Mouse (Mus musculus): ENCODE results near the gene Kiss1. TPM values are rescaled to one million over a fixed set of nuclear protein-coding genes. Genes with fewer than 3 reads are reported as not detected.
A peak's percentile ranks its signal among the peaks of the same experiment; 100 is the strongest.

Gene Kiss1
- polyA plus RNA-seq, 1 experiment: not detected

GRCm38 (mm10) chr1:133355912-133356311 is 34.2 kb downstream of the Kiss1 start:
- Histone ChIP-seq H3K27me3 (ENCODE audit: control insufficient read depth, insufficient read depth, low read length) (no peaks in the 10 kb centered on the region), H3K27ac (ENCODE audit: insufficient read depth, low read depth, low read length) (no peak overlapping the region), H3K36me3 (ENCODE audit: control insufficient read depth, insufficient read depth, low read length) (no peaks in the 10 kb centered on the region), H3K4me1 (ENCODE audit: control insufficient read depth, insufficient read depth, insufficient read length, low read length) (no peaks in the 10 kb centered on the region; the same call in 1 of the 2 replicates), H3K4me3 (ENCODE audit: low read depth, low read length) (no peak overlapping the region)
- WGBS: 67% methylated on average over 15 of the region's 15 CpGs
- TF ChIP-seq POLR2A (IDR thresholded peaks at IDR 0.05; ENCODE audit: low read depth, low read length) (no peak), CTCF (IDR thresholded peaks at IDR 0.05; ENCODE audit: extremely low read depth, insufficient read length, insufficient replicate concordance, low read depth, low read length) (no peak)

GRCm38 (mm10) chr1:133356330-133356729 is 34.7 kb downstream of the Kiss1 start:
- WGBS: 63% methylated on average over 8 of the region's 8 CpGs
- H3K4me1 ChIP-seq (ENCODE audit: control insufficient read depth, insufficient read depth, insufficient read length, low read length): no peaks in the 10 kb centered on the region; the same call in 1 of the 2 replicates

DNA sequence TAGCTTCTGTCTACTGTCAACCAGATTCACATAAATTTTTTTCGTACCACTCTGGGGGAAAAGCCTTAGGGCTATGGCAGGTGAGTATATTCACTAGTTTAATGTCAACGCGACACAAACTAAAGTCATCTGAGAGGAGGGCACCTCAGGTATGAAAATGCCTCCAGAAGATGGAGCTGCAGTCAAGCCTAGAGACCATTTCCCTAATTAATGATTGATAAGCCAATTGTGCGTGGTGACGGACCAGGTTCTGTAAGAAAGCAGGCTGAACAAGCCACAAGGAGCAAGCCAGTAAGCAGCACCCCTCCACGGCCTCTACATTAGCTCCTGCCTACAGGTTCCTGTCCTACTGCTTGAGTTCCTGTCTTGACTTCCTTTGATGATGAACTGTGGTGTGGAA is 39.3 kb downstream of the Kiss1 start:
- Histone ChIP-seq H3K27me3 (ENCODE audit: control insufficient read depth, insufficient read depth, low read length) (peaks cover 12% of the 10 kb centered on the region), H3K4me3 (ENCODE audit: low read depth, low read length) (no peak overlapping the region)
- 88% methylated on average over 6 of the region's 6 CpGs for WGBS

More at GRCm38 (mm10) chr1:133356330-133356729, 34.7 kb downstream of the Kiss1 start:
- Histone ChIP-seq H3K27me3 (ENCODE audit: control insufficient read depth, insufficient read depth, low read length) (no peaks in the 10 kb centered on the region), H3K4me3 (ENCODE audit: low read depth, low read length) (no peak overlapping the region), H3K27ac (ENCODE audit: insufficient read depth, low read depth, low read length) (no peak overlapping the region), H3K36me3 (ENCODE audit: control insufficient read depth, insufficient read depth, low read length) (no peaks in the 10 kb centered on the region)
- TF ChIP-seq CTCF (IDR thresholded peaks at IDR 0.05; ENCODE audit: extremely low read depth, insufficient read length, insufficient replicate concordance, low read depth, low read length): no peak
- TF ChIP-seq POLR2A (IDR thresholded peaks at IDR 0.05; ENCODE audit: low read depth, low read length): no peak

GRCm38 (mm10) chr1:133362103-133362502 is 40.4 kb downstream of the Kiss1 start:
- peaks cover 8% of the 10 kb centered on the region for H3K4me1 ChIP-seq (ENCODE audit: control insufficient read depth, insufficient read depth, insufficient read length, low read length)
- H3K27me3 ChIP-seq (ENCODE audit: control insufficient read depth, insufficient read depth, low read length): peaks cover 12% of the 10 kb centered on the region
- H3K4me3 ChIP-seq (ENCODE audit: low read depth, low read length): no peak overlapping the region
- no peaks in the 10 kb centered on the region for H3K36me3 ChIP-seq (ENCODE audit: control insufficient read depth, insufficient read depth, low read length)
- 92% methylated on average over 5 of the region's 5 CpGs for WGBS
- H3K27ac ChIP-seq (ENCODE audit: insufficient read depth, low read depth, low read length): no peak overlapping the region
- TF ChIP-seq POLR2A (IDR thresholded peaks at IDR 0.05; ENCODE audit: low read depth, low read length): no peak
- TF ChIP-seq CTCF (IDR thresholded peaks at IDR 0.05; ENCODE audit: extremely low read depth, insufficient read length, insufficient replicate concordance, low read depth, low read length): no peak

More for the DNA sequence above, 39.3 kb downstream of the Kiss1 start:
- Histone ChIP-seq H3K36me3 (ENCODE audit: control insufficient read depth, insufficient read depth, low read length) (no peaks in the 10 kb centered on the region), H3K4me1 (ENCODE audit: control insufficient read depth, insufficient read depth, insufficient read length, low read length) (peaks cover 8% of the 10 kb centered on the region), H3K27ac (ENCODE audit: insufficient read depth, low read depth, low read length) (no peak overlapping the region)
- no peak for TF ChIP-seq POLR2A (IDR thresholded peaks at IDR 0.05; ENCODE audit: low read depth, low read length)

DNA sequence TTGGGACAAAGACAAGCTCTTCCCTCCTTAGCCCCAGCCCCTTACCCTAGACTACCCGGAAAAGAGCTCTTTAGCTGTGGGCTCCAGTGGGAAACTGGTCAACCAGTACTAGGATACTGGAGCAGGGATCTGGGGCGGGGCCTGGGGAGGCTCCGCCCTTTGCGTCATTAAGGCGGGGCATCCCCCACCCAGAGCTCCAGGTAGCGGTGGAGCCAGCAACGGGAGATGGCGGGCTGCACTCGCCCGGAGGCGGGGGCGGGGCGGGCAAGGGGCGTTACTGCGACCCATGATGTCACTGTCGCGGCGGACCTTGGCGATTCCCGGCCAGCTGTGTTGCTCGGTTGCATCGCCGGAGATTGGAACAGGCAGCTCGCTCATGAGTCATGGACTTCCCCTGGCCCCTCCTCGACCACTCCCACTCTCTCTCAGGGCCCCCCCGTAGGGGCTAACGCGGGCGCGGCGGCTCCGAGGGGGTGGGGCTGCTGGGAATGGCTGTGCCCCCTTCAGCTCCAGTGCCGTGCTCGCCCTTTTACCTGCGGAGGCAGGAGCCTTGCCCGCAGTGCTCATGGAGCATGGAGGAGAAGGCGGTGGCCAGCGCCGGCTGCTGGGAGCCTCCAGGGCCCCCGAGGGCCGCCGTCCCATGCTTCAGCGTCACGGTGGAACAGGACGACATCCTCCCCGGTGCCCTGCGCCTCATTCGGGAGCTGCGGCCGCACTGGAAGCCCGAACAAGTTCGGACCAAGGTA is 41.8 kb downstream of the Kiss1 start, which contains the start of gene Etnk2:
Gene Etnk2, plus strand, starts transcription at position 297 of the 746 bp plus-strand sequence.
- WGBS: 1% methylated on average over 52 of the region's 52 CpGs
- Histone ChIP-seq H3K4me1 (ENCODE audit: control insufficient read depth, insufficient read depth, insufficient read length, low read length) (peaks cover 12% of the 10 kb centered on the region), H3K27me3 (ENCODE audit: control insufficient read depth, insufficient read depth, low read length) (peaks cover 12% of the 10 kb centered on the region), H3K27ac (ENCODE audit: insufficient read depth, low read depth, low read length) (no peak within 1 kb of the TSS), H3K4me3 (ENCODE audit: low read depth, low read length) (peak within 1 kb of the TSS; percentile 74), H3K36me3 (ENCODE audit: control insufficient read depth, insufficient read depth, low read length) (no peaks in the 10 kb centered on the region)
- no peak for TF ChIP-seq CTCF (IDR thresholded peaks at IDR 0.05; ENCODE audit: extremely low read depth, insufficient read length, insufficient replicate concordance, low read depth, low read length)
- no peak; the same call in 1 of the 2 replicates for TF ChIP-seq POLR2A (IDR thresholded peaks at IDR 0.05; ENCODE audit: low read depth, low read length)

DNA sequence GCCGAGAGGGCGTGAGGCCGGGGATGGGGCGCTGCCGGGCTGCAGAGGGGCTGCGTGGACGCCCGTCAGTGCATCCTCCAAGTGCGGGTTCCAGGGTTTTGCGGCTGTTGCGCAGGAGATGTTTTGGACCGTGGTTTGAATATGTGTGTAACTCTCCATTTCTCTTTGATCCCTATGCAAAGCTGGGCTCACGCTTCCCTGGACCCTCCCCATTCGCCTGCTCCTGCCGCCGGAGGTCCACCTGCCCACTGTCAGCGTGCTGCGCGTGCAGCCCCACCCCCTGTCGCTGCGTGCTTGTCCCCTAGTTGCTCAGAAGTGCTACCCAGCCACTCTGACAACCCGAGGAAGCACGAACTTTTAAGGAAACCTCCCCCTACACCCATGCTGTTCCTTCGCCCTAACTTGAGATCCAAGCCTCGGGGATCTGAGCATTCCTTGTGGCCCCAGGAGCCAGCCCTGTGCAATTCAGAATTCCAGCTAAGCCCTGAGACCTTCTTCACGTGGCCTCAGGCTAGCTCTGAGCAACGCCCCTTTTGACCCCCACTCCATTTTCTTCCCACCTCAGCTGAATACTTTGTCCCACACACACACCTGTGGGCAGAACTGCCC is 42.5 kb downstream of the Kiss1 start:
- H3K27me3 ChIP-seq (ENCODE audit: control insufficient read depth, insufficient read depth, low read length): peaks cover 12% of the 10 kb centered on the region
- H3K4me1 ChIP-seq (ENCODE audit: control insufficient read depth, insufficient read depth, insufficient read length, low read length): peaks cover 12% of the 10 kb centered on the region
- H3K4me3 ChIP-seq (ENCODE audit: low read depth, low read length): peak overlapping the region; percentile 74
- 7% methylated on average over 27 of the region's 27 CpGs for WGBS
- H3K36me3 ChIP-seq (ENCODE audit: control insufficient read depth, insufficient read depth, low read length): no peaks in the 10 kb centered on the region
- TF ChIP-seq POLR2A (IDR thresholded peaks at IDR 0.05; ENCODE audit: low read depth, low read length): no peak
- TF ChIP-seq CTCF (IDR thresholded peaks at IDR 0.05; ENCODE audit: extremely low read depth, insufficient read length, insufficient replicate concordance, low read depth, low read length): no peak
- H3K27ac ChIP-seq (ENCODE audit: insufficient read depth, low read depth, low read length): no peak overlapping the region

DNA sequence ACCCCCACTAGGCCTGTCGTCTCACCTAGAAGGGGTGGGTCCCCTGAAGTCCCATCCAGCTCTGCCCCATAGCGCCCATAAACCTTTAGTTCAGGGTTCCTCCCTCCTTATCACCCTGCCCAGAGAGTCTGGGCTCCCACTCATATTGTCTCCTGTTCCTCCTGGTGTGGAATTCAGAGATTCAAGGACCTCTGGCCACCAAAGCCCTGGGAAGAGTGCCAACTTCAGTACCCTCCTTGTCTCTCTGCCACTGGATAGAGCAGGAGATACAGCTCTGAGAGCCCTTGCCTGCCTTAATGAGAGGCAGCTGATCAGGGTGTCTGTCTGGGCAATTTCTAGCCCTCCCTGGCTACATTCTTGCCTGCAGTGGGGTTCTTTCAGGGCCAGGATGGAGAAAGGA is 43.2 kb downstream of the Kiss1 start:
- H3K27ac ChIP-seq (ENCODE audit: insufficient read depth, low read depth, low read length): no peak overlapping the region
- WGBS: 72% methylated on average over 2 of the region's 2 CpGs
- H3K4me3 ChIP-seq (ENCODE audit: low read depth, low read length): no peak overlapping the region
- peaks cover 13% of the 10 kb centered on the region for H3K4me1 ChIP-seq (ENCODE audit: control insufficient read depth, insufficient read depth, insufficient read length, low read length)
- H3K36me3 ChIP-seq (ENCODE audit: control insufficient read depth, insufficient read depth, low read length): no peaks in the 10 kb centered on the region
- H3K27me3 ChIP-seq (ENCODE audit: control insufficient read depth, insufficient read depth, low read length): peaks cover 12% of the 10 kb centered on the region
- TF ChIP-seq CTCF (IDR thresholded peaks at IDR 0.05; ENCODE audit: extremely low read depth, insufficient read length, insufficient replicate concordance, low read depth, low read length) (no peak), POLR2A (IDR thresholded peaks at IDR 0.05; ENCODE audit: low read depth, low read length) (no peak)
